Mouse (Mus musculus) embryonic facial prominence, embryonic 14.5 days (tissue): Measurements from ENCODE around the gene Tmco4. TPM values are rescaled to one million over a fixed set of nuclear protein-coding genes. Genes with fewer than 3 reads are reported as not detected.

ENCODE experiments used
- ATAC-seq: fragments of 200-750 bp; cut with Nextera tagmentation; 2 replicates; pipeline ENCODE4 v1.8.0; 2017; ENCODE audit warnings: low read depth, moderate number of reproducible peaks, moderate TSS enrichment
- DNase-seq: peaks from one replicate; pipeline ENCODE4 v3.0.0-alpha.2; 2015; ENCODE audit warnings: low spot score
- H3K27ac ChIP-seq: fragments of 300-500 bp; sonication (generic); replicated peaks from 2 replicates; pipeline ENCODE4 v1.5.1; 2014; ENCODE audit warnings: low read depth, mild to moderate bottlenecking, low read length, moderate library complexity
- H3K27me3 ChIP-seq: fragments of 300-500 bp; sonication (generic); replicated peaks from 2 replicates; pipeline ENCODE4 v1.6.1; 2014; ENCODE audit warnings: low read length; ENCODE audit not compliant: control insufficient read depth, insufficient read depth
- H3K36me3 ChIP-seq: fragments of 300-500 bp; sonication (generic); 2 replicates; pipeline ENCODE4 v1.6.1; 2014; ENCODE audit warnings: low read length, mixed read lengths; ENCODE audit not compliant: control insufficient read depth, insufficient read depth
- H3K4me1 ChIP-seq: fragments of 300-500 bp; sonication (generic); 2 replicates; pipeline ENCODE4 v1.6.1; 2014; ENCODE audit warnings: antibody characterized with exemption, low read length; ENCODE audit not compliant: control insufficient read depth, insufficient read depth
- H3K4me2 ChIP-seq: fragments of 300-500 bp; sonication (generic); 2 replicates; pipeline ENCODE4 v1.6.1; 2014; ENCODE audit warnings: low read depth, mild to moderate bottlenecking, low read length, moderate library complexity, mixed read lengths
- H3K4me3 ChIP-seq: fragments of 300-500 bp; sonication (generic); 2 replicates; pipeline ENCODE4 v1.5.1; 2014; ENCODE audit warnings: low read depth, mild to moderate bottlenecking, low read length
- H3K9ac ChIP-seq: fragments of 300-500 bp; sonication (generic); 2 replicates; pipeline ENCODE4 v1.6.1; 2014; ENCODE audit warnings: low read depth, mild to moderate bottlenecking, low read length, moderate library complexity, mixed read lengths
- H3K9me3 ChIP-seq: fragments of 300-500 bp; sonication (generic); 2 replicates; pipeline ENCODE4 v1.6.1; 2016; ENCODE audit warnings: low read length; ENCODE audit not compliant: control insufficient read depth
- WGBS: fragments of 180-500 bp; shearing (Covaris S2); extraction: QIAGEN DNeasy Blood & Tissue Kit; methylation state at CpG from one replicate; pipeline ENCODE4 v1.1.7; 2014; 5-methylcytosine and 5-hydroxymethylcytosine counted together
- polyA plus RNA-seq: library from polyadenylated mRNA; unstranded; fragments of >200 nt; fragmentation: Nextera tagmentation; extraction: Ambion mirVana; gene quantifications from 2 replicates; pipeline ENCODE4 v1.2.1, GENCODE M21; 2014

Tmco4 gene
- polyA plus RNA-seq, 1 experiment from 2014 or later: 3.8 TPM

DNA sequence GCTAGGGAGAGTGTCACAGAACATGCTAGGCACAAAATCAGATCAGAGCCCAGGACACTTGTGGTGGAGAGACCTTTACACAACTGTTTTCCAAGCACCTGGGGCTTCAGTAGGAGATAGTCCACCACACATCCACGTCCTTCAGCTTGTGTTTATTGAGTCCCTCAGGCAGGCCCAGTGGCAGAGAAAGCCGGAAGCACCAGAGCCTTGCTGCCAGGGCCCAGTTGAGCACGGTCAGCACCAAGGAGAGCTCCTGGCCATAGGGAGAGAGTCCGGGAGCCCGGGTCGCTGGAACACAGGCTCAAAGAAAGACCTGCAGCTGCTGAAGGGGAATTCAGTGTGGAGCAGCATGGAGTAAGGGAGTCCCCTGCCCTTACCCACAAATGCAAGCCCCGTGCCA lies 86.9 kb downstream of the Tmco4 start:
- peak; percentile 68 for DNase-seq
- Histone ChIP-seq H3K27ac (no peak overlapping the region), H3K9me3 (no peaks in the 10 kb centered on the region), H3K4me2 (no peak overlapping the region), H3K36me3 (no peaks in the 10 kb centered on the region), H3K4me1 (no peaks in the 10 kb centered on the region), H3K4me3 (no peak overlapping the region), H3K27me3 (no peaks in the 10 kb centered on the region), H3K9ac (no peak overlapping the region)
- ATAC-seq: no peak
- 14% methylated on average over 7 of the region's 7 CpGs for WGBS

DNA sequence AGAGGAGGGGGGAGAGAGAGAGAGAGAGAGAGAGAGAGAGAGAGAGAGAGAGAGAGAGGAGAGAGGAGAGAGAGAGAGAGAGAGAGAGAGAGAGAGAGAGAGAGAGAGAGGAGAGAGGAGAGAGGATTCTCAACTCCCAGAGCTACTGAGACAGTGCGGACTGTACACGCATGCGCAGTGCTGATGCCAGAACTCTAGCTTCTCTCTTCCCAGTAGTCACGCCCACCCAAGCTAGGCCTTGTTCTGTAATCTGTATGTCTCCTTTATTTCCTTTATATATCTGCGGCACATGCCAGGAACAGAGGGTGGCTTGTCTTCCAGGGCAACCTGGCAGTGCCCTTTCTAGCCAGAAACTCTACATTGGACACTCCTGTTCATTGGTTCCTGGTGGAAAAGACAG lies 92.1 kb downstream of the Tmco4 start:
- H3K4me2 ChIP-seq: no peak overlapping the region
- H3K9ac ChIP-seq: no peak overlapping the region
- no peaks in the 10 kb centered on the region for H3K36me3 ChIP-seq
- H3K4me1 ChIP-seq: no peaks in the 10 kb centered on the region
- no peaks in the 10 kb centered on the region for H3K27me3 ChIP-seq
- ATAC-seq: no peak
- no peak for DNase-seq
- no peak overlapping the region for H3K4me3 ChIP-seq
- H3K27ac ChIP-seq: no peak overlapping the region
- H3K9me3 ChIP-seq: peaks cover 6% of the 10 kb centered on the region; the same call in 1 of the 2 replicates
- 88% methylated on average over 4 of the region's 5 CpGs for WGBS

DNA sequence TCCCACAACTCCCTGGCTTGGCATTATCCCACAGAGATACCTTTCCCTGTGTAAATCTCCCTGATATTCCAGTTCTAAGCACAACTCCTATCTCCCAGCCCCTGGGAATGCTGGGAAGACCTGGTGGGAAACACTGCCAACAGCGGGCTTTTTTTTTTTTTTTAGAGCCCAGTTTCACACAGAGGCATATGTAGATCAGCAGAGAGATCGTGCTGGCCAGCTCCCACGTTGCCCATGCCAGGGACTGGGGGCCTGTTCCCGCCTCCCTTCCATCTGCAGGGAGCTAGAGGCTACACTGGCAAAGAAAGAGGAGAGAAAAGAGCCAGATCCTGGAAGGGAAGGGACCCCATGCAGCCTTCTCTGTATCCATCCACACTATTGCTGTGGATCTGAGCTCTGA lies 95.6 kb downstream of the Tmco4 start:
- ATAC-seq (no peak), DNase-seq (no peak)
- Histone ChIP-seq H3K4me3 (no peak overlapping the region), H3K9ac (no peak overlapping the region), H3K27me3 (peaks cover 6% of the 10 kb centered on the region; the same call in 1 of the 2 replicates), H3K36me3 (no peaks in the 10 kb centered on the region), H3K9me3 (peaks cover 6% of the 10 kb centered on the region; the same call in 1 of the 2 replicates), H3K27ac (no peak overlapping the region), H3K4me2 (no peak overlapping the region), H3K4me1 (no peaks in the 10 kb centered on the region)
- 39% methylated on average over 4 of the region's 4 CpGs for WGBS

DNA sequence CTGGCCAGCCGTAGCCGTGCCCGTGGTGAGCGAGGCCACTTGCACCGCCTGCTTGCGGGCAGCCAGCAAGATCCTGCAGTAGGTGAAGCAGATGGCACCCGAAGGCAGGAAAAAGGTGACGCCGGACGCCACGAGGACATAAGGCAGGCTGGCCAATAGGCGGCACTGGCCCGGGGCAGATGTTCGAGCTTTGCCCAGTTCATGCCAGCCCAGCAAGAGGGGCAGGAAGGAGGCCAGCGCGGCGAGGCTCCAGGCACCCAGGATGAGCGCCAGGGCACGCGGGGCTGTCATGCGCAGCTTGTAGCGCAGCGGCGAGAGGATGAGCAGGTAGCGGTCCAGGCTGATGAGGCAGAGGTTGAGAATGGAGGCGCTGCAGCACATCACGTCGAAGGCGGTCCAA lies 101.4 kb downstream of the Tmco4 start:
- Histone ChIP-seq H3K4me2 (peak overlapping the region; percentile 92; the same call in 1 of the 2 replicates), H3K36me3 (no peaks in the 10 kb centered on the region), H3K27me3 (peaks cover 45% of the 10 kb centered on the region), H3K9me3 (no peaks in the 10 kb centered on the region), H3K4me1 (no peaks in the 10 kb centered on the region), H3K27ac (no peak overlapping the region), H3K4me3 (peak overlapping the region; percentile 59), H3K9ac (no peak overlapping the region)
- no peak for ATAC-seq
- 18% methylated on average over 25 of the region's 29 CpGs for WGBS
- no peak for DNase-seq

DNA sequence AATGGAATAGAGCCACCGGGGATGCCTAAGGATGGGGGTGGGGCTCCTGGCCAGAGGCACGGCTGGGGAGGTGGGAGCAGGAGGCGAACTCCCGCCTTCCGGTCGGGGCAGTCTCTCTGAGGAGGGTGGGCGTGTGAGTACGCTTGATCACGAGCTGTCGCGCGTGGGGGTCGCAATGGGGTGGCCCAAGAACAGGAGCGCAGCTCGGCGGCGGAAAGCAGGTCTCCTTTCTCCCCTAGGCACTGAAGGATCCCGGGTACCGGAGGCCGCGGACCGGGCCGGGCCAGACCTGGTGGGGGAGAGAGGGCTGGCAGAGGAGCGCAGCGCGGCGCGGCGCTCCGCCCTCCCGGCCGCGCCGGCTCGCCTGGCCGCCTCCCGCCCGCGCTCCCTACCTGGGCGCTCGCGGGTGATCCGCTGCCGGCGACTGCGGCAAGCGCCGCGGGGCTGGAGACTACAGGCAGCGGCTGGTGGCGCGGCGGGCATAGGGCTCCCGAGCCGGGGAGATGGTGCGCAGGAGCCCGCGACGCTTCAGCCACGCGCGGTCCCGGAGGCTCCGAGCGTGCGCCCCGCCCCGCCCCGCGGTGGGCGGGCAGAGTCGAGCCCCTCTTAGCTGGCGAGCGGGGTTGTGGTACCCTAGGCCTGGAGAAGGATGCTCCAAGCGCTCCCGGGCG lies 102.5 kb downstream of the Tmco4 start, which contains the start of gene Htr6:
Htr6 (minus strand) TSS at position 530 of the 671 bp plus-strand sequence.
- WGBS: 0% methylated on average over 12 of the region's 77 CpGs
- H3K4me1 ChIP-seq: no peaks in the 10 kb centered on the region
- H3K9me3 ChIP-seq: no peaks in the 10 kb centered on the region
- peaks cover 45% of the 10 kb centered on the region for H3K27me3 ChIP-seq
- peak within 1 kb of the TSS; percentile 59 for H3K4me3 ChIP-seq
- no peaks in the 10 kb centered on the region for H3K36me3 ChIP-seq
- no peak within 1 kb of the TSS for H3K27ac ChIP-seq
- peak within 1 kb of the TSS; percentile 63 for H3K9ac ChIP-seq
- no peak for DNase-seq
- ATAC-seq: no peak
- peak within 1 kb of the TSS; percentile 92 for H3K4me2 ChIP-seq

DNA sequence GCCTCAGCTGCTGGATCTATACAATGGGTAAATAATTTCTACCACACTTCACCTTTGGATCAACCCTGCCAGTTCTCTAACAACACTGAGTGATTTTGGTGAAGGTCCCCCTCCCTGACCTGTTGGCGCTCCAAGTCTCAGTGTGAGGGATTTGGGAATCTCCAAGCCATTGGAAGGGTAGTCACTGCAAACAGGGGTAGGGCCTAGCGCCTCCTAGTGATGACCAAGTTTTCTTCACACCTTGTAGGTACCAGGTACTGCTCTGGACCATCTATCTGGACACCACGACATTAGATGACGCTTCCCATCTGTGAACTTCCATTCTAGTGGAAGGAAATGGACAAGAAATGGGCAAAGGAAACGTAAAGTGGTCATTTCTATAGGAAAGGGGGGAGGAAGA lies 103.2 kb downstream of the Tmco4 start:
- no peak for ATAC-seq
- DNase-seq: no peak
- H3K27ac ChIP-seq: no peak overlapping the region
- no peaks in the 10 kb centered on the region for H3K4me1 ChIP-seq
- WGBS: 21% methylated on average over 5 of the region's 5 CpGs
- peak overlapping the region; percentile 92 for H3K4me2 ChIP-seq
- no peaks in the 10 kb centered on the region for H3K36me3 ChIP-seq
- no peaks in the 10 kb centered on the region for H3K9me3 ChIP-seq
- H3K9ac ChIP-seq: no peak overlapping the region
- H3K27me3 ChIP-seq: peaks cover 45% of the 10 kb centered on the region
- H3K4me3 ChIP-seq: peak overlapping the region; percentile 59

DNA sequence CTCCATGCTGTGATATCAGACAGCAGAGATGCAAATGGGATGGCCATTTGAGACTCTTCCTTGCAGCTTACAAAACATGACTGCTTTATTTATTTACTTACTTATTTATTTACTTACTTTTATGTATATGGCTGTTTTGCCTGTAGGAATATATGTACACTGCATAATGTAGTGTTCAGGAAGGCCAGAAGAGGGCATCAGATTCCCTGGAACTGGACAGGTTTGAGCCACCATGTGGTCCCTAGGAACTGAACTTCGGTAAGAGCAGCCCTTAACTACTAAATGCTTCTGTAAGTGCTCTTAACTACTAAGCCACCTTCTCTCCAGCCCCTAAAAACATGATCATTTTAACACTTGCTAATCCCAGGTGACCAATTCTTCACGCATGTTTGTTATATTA lies 105.6 kb downstream of the Tmco4 start:
- Histone ChIP-seq H3K4me2 (no peak overlapping the region), H3K9ac (no peak overlapping the region), H3K4me1 (peaks cover 9% of the 10 kb centered on the region), H3K36me3 (peaks cover 13% of the 10 kb centered on the region; the same call in 1 of the 2 replicates), H3K4me3 (no peak overlapping the region), H3K27me3 (peaks cover 39% of the 10 kb centered on the region), H3K27ac (no peak overlapping the region), H3K9me3 (no peaks in the 10 kb centered on the region)
- DNase-seq: peak; percentile 66
- WGBS: 27% methylated on average over 2 of the region's 2 CpGs
- no peak for ATAC-seq

DNA sequence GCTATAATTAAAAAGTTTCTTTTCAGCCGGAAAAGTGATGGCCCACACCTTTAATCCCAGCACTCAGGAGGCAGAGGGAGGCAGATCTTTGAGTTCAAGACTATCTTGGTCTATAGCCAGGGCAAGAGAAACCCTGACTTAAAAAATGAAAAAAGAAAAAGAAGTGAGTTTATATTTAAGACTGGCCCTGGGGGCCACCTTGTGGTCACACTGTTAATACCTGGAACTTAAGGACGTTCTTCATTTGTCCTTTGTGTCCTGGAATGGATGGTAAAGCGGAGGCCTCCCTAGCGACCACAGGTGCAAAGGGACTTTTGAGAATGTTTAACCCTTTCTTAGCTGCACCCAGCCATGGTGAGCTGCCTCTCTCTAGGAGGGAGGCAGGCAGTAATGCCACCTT lies 106.0 kb downstream of the Tmco4 start:
- no peak overlapping the region for H3K9ac ChIP-seq
- no peaks in the 10 kb centered on the region for H3K9me3 ChIP-seq
- no peak overlapping the region for H3K27ac ChIP-seq
- H3K4me1 ChIP-seq: peaks cover 12% of the 10 kb centered on the region
- H3K4me3 ChIP-seq: no peak overlapping the region
- ATAC-seq: no peak
- peak; percentile 49 for DNase-seq
- peaks cover 14% of the 10 kb centered on the region; the same call in 1 of the 2 replicates for H3K36me3 ChIP-seq
- WGBS: 13% methylated on average over 4 of the region's 4 CpGs
- no peak overlapping the region for H3K4me2 ChIP-seq
- H3K27me3 ChIP-seq: peaks cover 35% of the 10 kb centered on the region

DNA sequence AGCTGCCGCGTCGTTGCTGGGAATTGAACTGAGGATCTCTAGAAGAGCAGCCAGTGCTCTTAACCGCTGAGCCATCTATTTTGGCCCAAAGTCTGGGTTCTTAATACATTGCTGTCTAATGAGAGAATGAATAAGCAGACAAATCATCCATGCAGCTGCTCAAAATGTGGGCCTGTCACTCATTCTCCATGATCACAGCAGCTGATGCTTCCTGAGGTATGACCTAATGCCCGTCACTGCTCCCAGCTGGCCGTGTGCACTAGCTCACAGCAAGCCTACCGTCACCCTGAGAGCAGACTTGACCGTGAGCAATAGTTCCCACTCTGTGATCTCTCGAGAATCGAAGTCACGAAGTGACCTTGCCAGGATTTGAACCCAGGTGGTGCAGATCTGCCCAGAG lies 106.8 kb downstream of the Tmco4 start:
- H3K4me1 ChIP-seq: peaks cover 12% of the 10 kb centered on the region
- H3K9me3 ChIP-seq: no peaks in the 10 kb centered on the region
- no peak overlapping the region for H3K4me3 ChIP-seq
- no peak overlapping the region for H3K9ac ChIP-seq
- H3K27ac ChIP-seq: no peak overlapping the region
- peak; percentile 71 for DNase-seq
- peaks cover 28% of the 10 kb centered on the region for H3K27me3 ChIP-seq
- 69% methylated on average over 11 of the region's 11 CpGs for WGBS
- ATAC-seq: peak; percentile 27; the same call in 1 of the 2 replicates
- no peak overlapping the region for H3K4me2 ChIP-seq
- peaks cover 17% of the 10 kb centered on the region; the same call in 1 of the 2 replicates for H3K36me3 ChIP-seq
